Mouse (Mus musculus) megakaryocyte progenitor cell, adult 5-6 weeks (primary cell): ENCODE data around the gene Arhgef12. TPM values are rescaled to one million over a fixed set of nuclear protein-coding genes. Genes with fewer than 3 reads are reported as not detected.
A peak's percentile ranks its signal among the peaks of the same experiment; 100 is the strongest.

Source experiments
- ATAC-seq: replicated peaks from 2 replicates; pipeline ENCODE4 v1.8.0; 2016; ENCODE audit warnings: mild to moderate bottlenecking, moderate TSS enrichment, inconsistent platforms; ENCODE audit not compliant: poor library complexity
- total RNA-seq, 2 experiments: library from RNA; stranded (forward) in 1 of 2; stranded (reverse) in 1 of 2; fragments of 157-497, 149-512 nt in 1 of 2; fragments of 200-1000 nt in 1 of 2; gene quantifications; 2 replicates each; pipeline versions ENCODE4 v1.2.3 to v1.2.4; 2015 to 2017

The Arhgef12 gene
- total RNA-seq, 2 experiments from 2014 or later = 1.7 to 3.1 TPM

- ATAC-seq = no peak
Observed at GRCm38 (mm10) chr9:43109125-43109524, 2.1 kb upstream of the Arhgef12 start.

- ATAC-seq = no peak
Observed at GRCm38 (mm10) chr9:43108721-43109120, 1.7 kb upstream of the Arhgef12 start.

- no peak for ATAC-seq
Observed at GRCm38 (mm10) chr9:43108081-43108480, 1.0 kb upstream of the Arhgef12 start.

GRCm38 (mm10) chr9:43107555-43107954 lies 516 bp upstream of the Arhgef12 start:
- ATAC-seq = no peak

- ATAC-seq = no peak
Observed at GRCm38 (mm10) chr9:43106426-43107186, 433 bp downstream of the Arhgef12 start.

- ATAC-seq = peak; percentile 32
Observed at GRCm38 (mm10) chr9:43105664-43106361, 1.2 kb downstream of the Arhgef12 start.

GRCm38 (mm10) chr9:43104873-43105663 lies 2.0 kb downstream of the Arhgef12 start:
- ATAC-seq = no peak; the same call in 1 of the 2 replicates

- no peak for ATAC-seq
Observed at GRCm38 (mm10) chr9:43104526-43104872, 2.5 kb downstream of the Arhgef12 start.

- no peak for ATAC-seq
Observed at GRCm38 (mm10) chr9:43103675-43104299, 3.3 kb downstream of the Arhgef12 start.

GRCm38 (mm10) chr9:43102931-43103330 lies 4.1 kb downstream of the Arhgef12 start:
- ATAC-seq = no peak

- ATAC-seq = peak; percentile 87
Observed at GRCm38 (mm10) chr9:43101936-43102595, 5.0 kb downstream of the Arhgef12 start.

- ATAC-seq = no peak
Observed at GRCm38 (mm10) chr9:43098922-43099321, 8.1 kb downstream of the Arhgef12 start.

GRCm38 (mm10) chr9:43097801-43098557 lies 9.1 kb downstream of the Arhgef12 start:
- ATAC-seq = no peak

GRCm38 (mm10) chr9:43096337-43096736 lies 10.7 kb downstream of the Arhgef12 start:
- peak; percentile 95 for ATAC-seq

GRCm38 (mm10) chr9:43094828-43095227 lies 12.2 kb downstream of the Arhgef12 start:
- no peak for ATAC-seq

GRCm38 (mm10) chr9:43093803-43094202 lies 13.2 kb downstream of the Arhgef12 start:
- no peak for ATAC-seq

GRCm38 (mm10) chr9:43085686-43086285 lies 21.3 kb downstream of the Arhgef12 start:
- no peak for ATAC-seq

- ATAC-seq = no peak
Observed at GRCm38 (mm10) chr9:43084496-43085362, 22.3 kb downstream of the Arhgef12 start.
